Mouse (Mus musculus): ENCODE results near the gene Med9. TPM values are rescaled to one million over a fixed set of nuclear protein-coding genes. Genes with fewer than 3 reads are reported as not detected.

Med9 gene
- polyA plus RNA-seq (2016; fragmentation: Nextera tagmentation; extraction: Ambion mirVana): 34.7 and 36.6 TPM in 2 replicates

DNA sequence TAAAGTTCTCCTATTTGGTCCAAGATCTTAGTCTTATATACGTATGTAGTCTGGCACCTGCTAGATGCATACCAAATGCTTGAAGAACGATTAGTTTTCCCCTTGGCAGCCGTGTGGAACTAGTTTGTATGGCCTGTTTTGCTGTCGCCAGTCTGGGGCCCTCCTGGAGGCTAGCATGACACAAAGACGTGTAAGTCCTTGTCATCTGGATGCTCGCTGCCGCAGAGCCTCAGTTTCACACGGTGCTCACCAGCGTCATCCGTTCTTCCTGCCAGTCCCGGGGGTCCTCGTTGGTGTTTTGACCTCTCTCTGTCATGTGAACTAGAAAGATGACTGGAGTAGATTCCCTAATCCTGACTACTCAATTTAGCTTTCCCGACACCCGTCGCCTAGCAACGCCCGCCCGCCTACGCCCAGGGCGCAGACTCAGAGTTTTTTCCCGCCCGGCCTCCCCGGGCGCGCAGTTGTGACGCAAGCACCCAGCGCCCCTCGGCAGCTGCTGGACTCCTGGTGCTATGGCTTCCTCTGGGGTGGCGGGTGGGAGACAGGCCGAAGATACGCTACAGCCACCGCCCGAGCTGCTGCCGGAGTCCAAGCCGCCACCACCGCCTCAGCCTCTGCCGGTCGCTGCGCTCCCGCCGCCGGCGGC, at the start of gene Med9:
Med9 (plus strand) TSS at position 455 of the 649 bp plus-strand sequence.
- H3K9me3 ChIP-seq (replicated peaks): no peaks in the 10 kb centered on the region
- peak within 1 kb of the TSS; percentile 87 for H3K4me2 ChIP-seq (replicated peaks)
- H3K4me1 ChIP-seq: peaks cover 14% of the 10 kb centered on the region
- H3K27me3 ChIP-seq: no peaks in the 10 kb centered on the region
- peak within 1 kb of the TSS; percentile 91 for H3K9ac ChIP-seq
- WGBS: 1% methylated on average over 40 of the region's 43 CpGs
- peak; percentile 96 for ATAC-seq (ENCODE audit: low FRiP score)
- H3K4me3 ChIP-seq: peak within 1 kb of the TSS; percentile 78
- peak within 1 kb of the TSS; percentile 82 for H3K27ac ChIP-seq
- no peaks in the 10 kb centered on the region for H3K36me3 ChIP-seq

DNA sequence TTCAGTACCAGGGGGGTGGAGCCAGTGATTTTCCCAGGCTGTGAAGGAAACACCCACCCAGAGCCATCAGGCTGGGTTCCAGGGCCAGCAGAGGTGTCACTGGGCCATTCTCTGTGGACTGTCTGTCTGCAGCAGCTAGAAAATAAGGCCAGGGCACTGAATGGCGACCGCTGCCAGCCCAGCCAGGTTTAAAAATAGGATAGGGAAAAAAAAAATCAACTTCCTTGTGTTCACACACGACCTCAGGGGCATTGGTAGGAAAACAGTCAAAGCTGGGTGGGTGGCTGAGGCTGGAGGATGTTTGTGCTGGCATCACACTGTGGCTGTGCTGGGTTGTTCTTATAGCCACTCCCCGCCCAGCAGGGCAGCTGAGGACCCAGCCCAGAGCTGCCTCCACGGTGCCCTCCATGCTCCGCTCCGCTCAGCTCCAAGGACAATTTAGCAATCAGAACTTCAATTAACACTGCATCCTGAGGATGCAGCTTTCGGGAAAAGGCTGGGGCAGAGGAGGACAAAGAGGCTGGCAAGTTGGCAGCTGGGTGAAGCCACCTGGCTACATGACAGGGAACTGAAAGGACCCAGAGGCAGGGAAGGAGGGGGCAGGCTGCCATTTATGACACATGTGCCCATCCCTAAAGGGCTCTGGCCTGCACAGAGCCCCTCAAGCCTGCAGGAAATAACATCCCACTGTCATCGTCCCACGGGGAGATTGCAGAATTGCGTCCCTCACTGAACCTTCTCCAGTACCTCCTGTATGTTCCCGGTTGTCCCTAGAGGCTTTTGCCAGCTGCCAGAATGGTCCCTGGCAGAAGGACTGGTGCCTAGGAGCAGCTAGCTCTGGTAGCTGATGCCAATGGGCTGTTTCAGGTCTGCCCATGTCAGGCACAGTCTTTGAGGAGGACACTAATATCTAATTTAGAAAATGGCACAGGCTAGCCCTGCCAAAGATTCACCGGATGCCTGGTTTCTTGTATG, 48.0 kb upstream of the Med9 start:
- H3K27me3 ChIP-seq: no peaks in the 10 kb centered on the region
- peak overlapping the region; percentile 30; the same call in 1 of the 2 replicates for H3K27ac ChIP-seq
- WGBS: 45% methylated on average over 13 of the region's 13 CpGs
- H3K4me3 ChIP-seq: no peak overlapping the region
- no peak overlapping the region for H3K4me2 ChIP-seq (replicated peaks)
- no peaks in the 10 kb centered on the region for H3K9me3 ChIP-seq (replicated peaks)
- no peaks in the 10 kb centered on the region for H3K36me3 ChIP-seq
- H3K4me1 ChIP-seq: peaks cover 10% of the 10 kb centered on the region
- ATAC-seq (ENCODE audit: low FRiP score): no peak
- no peak overlapping the region for H3K9ac ChIP-seq

DNA sequence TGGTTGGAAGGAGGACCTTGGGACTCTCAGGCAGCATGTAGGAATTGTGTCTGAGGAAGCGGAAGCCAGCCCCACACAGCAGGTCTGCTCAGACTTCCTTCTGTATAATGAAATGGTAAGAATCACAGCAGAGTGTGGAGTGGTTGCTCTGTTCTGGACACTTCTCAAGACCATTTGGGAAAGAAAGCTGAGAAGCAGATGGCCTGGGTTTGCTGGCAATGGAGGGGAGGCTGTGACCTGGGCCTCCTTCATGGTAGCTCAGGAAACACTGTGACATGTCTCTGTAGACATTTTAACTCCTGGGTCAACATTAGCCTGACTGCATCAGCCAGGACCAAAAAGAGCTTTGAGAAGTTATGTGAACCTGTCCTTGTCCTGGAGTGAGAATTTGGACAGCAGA, 47.0 kb upstream of the Med9 start:
- H3K4me3 ChIP-seq: no peak overlapping the region
- no peak overlapping the region for H3K27ac ChIP-seq
- H3K4me2 ChIP-seq (replicated peaks): no peak overlapping the region
- WGBS: 97% methylated on average over 1 of the region's 1 CpGs
- no peaks in the 10 kb centered on the region for H3K9me3 ChIP-seq (replicated peaks)
- no peak overlapping the region for H3K9ac ChIP-seq
- ATAC-seq (ENCODE audit: low FRiP score): no peak
- H3K27me3 ChIP-seq: no peaks in the 10 kb centered on the region
- H3K36me3 ChIP-seq: no peaks in the 10 kb centered on the region
- peaks cover 10% of the 10 kb centered on the region for H3K4me1 ChIP-seq

DNA sequence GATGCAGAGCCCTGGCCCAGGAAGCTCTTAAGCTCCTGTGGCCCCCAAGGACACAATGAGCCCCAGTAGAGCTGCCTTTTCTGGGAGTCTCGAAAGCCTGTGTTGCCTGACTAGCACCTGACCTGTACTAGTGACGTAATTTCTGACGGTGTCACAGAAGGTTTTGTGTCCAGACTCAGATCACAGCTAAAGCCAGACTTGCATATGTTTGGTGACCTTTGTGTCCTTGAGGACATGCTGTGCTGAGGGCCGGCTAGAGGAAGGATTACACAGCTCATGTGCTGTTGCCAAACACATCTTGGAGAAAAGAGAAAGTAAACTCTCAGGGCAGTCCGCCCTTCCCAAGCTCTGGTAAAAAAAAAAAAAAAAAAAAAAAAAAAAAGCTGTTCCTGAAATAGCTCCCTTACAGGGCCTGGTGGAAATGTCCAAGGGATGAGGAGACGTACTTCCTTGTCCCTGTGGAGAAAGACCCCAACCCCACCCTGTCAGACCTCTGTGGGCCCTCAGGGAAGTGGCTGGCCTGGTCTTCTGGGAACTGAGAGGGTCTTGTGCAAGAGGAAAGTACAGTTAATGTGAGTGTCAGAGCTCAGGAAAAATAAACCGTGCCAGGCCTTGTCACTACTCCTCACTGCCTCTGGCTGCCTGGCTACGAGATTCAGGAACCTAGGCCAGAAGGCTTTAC, 45.8 kb upstream of the Med9 start:
- Histone ChIP-seq H3K9me3 (replicated peaks) (no peaks in the 10 kb centered on the region), H3K4me1 (peaks cover 10% of the 10 kb centered on the region), H3K27ac (no peak overlapping the region), H3K4me3 (no peak overlapping the region), H3K9ac (no peak overlapping the region), H3K27me3 (no peaks in the 10 kb centered on the region), H3K4me2 (replicated peaks) (no peak overlapping the region), H3K36me3 (no peaks in the 10 kb centered on the region)
- no peak for ATAC-seq (ENCODE audit: low FRiP score)
- 57% methylated on average over 8 of the region's 8 CpGs for WGBS

DNA sequence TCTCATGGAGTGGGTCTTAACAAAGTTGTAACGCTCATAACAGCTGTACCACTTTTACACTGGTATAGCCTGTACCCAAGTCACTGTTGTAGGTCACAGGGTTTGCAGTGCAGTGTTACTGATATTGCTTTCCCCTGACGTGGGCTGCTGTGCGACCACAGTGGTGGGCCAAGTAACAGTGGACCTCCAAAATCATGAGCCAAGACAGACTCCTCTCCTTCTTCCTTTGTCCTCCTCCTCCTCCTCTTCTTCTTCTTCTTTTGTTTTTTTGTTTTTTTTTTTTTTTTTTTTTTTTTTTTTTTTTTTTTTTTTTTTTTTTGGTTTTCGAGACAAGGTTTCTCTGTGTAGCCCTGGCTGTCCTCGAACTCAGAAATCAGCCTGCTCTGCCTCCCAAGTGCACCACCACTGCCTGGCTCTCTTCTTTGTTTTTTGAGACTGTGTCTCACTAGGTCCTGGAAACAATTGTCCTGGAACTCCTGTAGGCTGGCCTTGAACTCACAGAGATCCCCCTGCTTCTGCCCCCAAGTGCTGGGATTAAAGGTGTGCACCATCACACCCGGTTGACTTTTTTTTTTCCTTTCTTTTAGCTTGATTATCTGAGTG, 41.4 kb upstream of the Med9 start:
- H3K36me3 ChIP-seq: no peaks in the 10 kb centered on the region
- H3K27me3 ChIP-seq: no peaks in the 10 kb centered on the region
- 93% methylated on average over 6 of the region's 6 CpGs for WGBS
- ATAC-seq (ENCODE audit: low FRiP score): no peak
- H3K4me2 ChIP-seq (replicated peaks): no peak overlapping the region
- no peaks in the 10 kb centered on the region; the same call in 1 of the 2 replicates for H3K4me1 ChIP-seq
- H3K27ac ChIP-seq: no peak overlapping the region
- H3K9ac ChIP-seq: no peak overlapping the region
- no peaks in the 10 kb centered on the region for H3K9me3 ChIP-seq (replicated peaks)
- no peak overlapping the region for H3K4me3 ChIP-seq

DNA sequence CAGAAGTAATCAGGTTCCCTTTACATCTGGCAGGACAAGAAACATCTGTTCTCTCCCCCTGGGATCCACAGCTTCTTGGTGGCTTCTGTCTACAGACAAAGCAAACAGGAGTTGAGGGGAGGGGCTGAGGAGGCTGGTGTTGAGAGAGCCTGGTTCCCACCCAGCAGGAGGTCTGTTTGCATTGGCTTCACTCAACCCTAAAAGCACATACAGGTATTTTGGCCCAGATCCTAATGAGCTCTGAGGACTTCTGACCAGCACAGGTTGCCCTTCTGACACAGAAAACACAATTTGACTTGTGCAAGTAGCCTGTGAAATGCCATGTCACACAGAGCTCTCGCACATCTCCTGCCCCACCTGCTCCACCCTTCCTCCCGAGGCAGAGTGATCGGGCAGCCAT, 39.6 kb upstream of the Med9 start:
- no peak overlapping the region for H3K4me2 ChIP-seq (replicated peaks)
- H3K9me3 ChIP-seq (replicated peaks): no peaks in the 10 kb centered on the region
- no peak overlapping the region for H3K9ac ChIP-seq
- no peak overlapping the region for H3K27ac ChIP-seq
- WGBS: 55% methylated on average over 3 of the region's 3 CpGs
- H3K36me3 ChIP-seq: no peaks in the 10 kb centered on the region
- ATAC-seq (ENCODE audit: low FRiP score): no peak
- H3K4me3 ChIP-seq: no peak overlapping the region
- H3K4me1 ChIP-seq: no peaks in the 10 kb centered on the region; the same call in 1 of the 2 replicates
- no peaks in the 10 kb centered on the region for H3K27me3 ChIP-seq

DNA sequence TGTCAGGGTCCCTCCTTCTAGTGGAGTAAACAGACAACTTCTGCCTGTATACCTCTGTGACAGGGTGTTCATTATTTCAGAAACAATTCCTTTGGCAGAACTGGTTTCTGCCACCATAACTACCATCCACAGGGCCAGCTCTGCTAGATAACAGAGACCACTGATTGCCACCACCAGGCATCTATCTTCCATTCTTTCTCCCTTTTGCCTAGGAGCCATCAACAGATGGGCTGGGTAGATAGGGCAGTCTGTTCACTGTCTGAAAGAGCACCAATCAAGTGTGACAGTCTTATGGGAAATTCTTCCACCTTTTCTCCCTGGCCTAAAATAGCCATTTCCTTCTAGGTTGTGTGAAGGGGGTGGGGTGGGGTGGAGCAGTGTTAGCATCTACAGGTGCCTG, 37.4 kb upstream of the Med9 start:
- H3K4me3 ChIP-seq: no peak overlapping the region
- H3K27ac ChIP-seq: no peak overlapping the region
- H3K4me2 ChIP-seq (replicated peaks): no peak overlapping the region
- H3K36me3 ChIP-seq: no peaks in the 10 kb centered on the region
- no peaks in the 10 kb centered on the region for H3K27me3 ChIP-seq
- H3K9me3 ChIP-seq (replicated peaks): no peaks in the 10 kb centered on the region
- no peak for ATAC-seq (ENCODE audit: low FRiP score)
- no peak overlapping the region for H3K9ac ChIP-seq
- H3K4me1 ChIP-seq: no peaks in the 10 kb centered on the region; the same call in 1 of the 2 replicates

DNA sequence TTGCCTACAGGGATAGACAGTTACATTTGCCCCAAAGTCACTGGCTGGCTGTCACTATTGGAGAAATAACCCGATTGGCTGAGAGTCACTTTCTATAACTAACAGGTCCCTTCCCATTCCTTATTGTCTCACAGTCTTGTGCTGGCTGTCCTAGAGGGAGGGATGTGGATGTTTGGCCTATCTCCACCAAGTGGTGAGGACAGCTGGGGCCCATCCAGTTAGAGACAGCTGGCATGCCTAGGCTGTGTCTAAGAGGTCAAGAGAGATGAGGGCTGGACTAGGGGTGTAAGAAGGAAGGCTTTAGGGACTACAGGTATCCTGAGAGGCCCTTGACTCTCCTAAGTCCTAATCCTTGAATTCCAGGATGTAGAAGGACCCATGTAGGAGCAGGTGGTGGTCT, 36.5 kb upstream of the Med9 start:
- Histone ChIP-seq H3K36me3 (no peaks in the 10 kb centered on the region), H3K4me2 (replicated peaks) (no peak overlapping the region), H3K9ac (no peak overlapping the region), H3K4me1 (no peaks in the 10 kb centered on the region; the same call in 1 of the 2 replicates), H3K9me3 (replicated peaks) (no peaks in the 10 kb centered on the region), H3K27ac (no peak overlapping the region), H3K4me3 (no peak overlapping the region), H3K27me3 (no peaks in the 10 kb centered on the region)
- ATAC-seq (ENCODE audit: low FRiP score): no peak
- 86% methylated on average over 1 of the region's 1 CpGs for WGBS

DNA sequence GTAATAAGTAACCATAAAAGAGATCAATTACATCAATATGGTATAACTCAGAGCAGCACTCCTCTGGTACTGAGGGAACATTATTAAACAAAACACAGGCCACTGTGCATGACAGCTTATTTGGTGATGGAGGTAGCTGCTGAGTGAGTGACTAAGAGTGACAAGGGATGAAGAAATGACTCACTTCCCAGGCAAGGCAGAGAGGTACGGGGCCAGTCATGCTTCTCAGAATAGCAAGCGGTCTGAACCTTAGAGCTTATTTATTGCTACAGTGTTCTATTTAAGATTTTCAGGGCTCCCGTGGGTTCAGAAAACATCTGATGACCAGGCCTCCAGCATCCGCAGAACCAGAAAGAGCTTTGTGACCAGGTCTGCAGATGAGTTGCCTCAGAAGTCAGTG, 34.3 kb upstream of the Med9 start:
- Histone ChIP-seq H3K4me3 (no peak overlapping the region), H3K27me3 (no peaks in the 10 kb centered on the region), H3K9me3 (replicated peaks) (no peaks in the 10 kb centered on the region), H3K4me2 (replicated peaks) (no peak overlapping the region), H3K9ac (no peak overlapping the region), H3K36me3 (no peaks in the 10 kb centered on the region), H3K27ac (no peak overlapping the region), H3K4me1 (no peaks in the 10 kb centered on the region)
- ATAC-seq (ENCODE audit: low FRiP score): no peak
- 88% methylated on average over 4 of the region's 4 CpGs for WGBS

DNA sequence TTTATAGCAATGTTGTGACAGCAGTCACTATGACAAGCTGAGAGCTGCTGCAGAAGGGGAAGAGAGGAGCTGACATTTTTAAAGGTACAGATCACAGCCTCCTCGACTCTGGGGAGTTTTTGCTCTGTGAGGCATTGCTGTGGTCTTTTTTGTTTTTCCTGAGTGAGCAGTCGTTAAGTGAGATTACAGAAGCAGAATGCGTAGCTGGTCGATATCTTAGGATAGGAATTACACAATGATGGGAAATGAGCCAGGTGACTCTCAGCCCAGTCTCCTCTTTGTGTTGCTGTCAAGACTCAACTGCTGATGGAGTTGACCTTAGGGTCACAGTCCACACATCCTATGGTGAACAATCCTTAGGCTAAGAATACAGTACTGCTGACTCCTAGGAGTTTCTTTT, 30.0 kb upstream of the Med9 start:
- H3K4me2 ChIP-seq (replicated peaks): no peak overlapping the region
- no peaks in the 10 kb centered on the region for H3K9me3 ChIP-seq (replicated peaks)
- no peaks in the 10 kb centered on the region for H3K4me1 ChIP-seq
- H3K36me3 ChIP-seq: no peaks in the 10 kb centered on the region
- ATAC-seq (ENCODE audit: low FRiP score): no peak
- no peaks in the 10 kb centered on the region for H3K27me3 ChIP-seq
- no peak overlapping the region for H3K9ac ChIP-seq
- no peak overlapping the region for H3K27ac ChIP-seq
- WGBS: 56% methylated on average over 4 of the region's 4 CpGs
- no peak overlapping the region for H3K4me3 ChIP-seq

DNA sequence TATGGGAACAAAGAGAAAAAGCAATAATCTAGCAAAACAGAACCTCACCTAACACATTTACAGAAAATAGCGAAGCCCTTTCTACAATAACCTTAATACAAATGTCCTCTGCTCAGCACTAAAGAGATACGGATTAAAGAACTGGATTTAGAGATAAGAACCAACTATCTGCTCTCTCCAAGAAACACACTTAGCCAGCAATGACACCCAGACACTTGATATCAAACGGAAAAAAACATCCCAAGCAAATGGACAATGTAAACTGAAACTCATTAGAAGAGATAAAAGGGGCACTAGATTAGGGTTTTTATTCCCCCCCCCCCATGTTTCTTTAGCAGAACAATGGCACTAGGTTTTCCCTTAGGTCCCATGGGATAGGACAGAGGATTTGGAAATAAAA, 28.6 kb upstream of the Med9 start:
- Histone ChIP-seq H3K4me3 (no peak overlapping the region), H3K9ac (no peak overlapping the region), H3K4me2 (replicated peaks) (no peak overlapping the region), H3K27ac (no peak overlapping the region), H3K4me1 (no peaks in the 10 kb centered on the region), H3K36me3 (no peaks in the 10 kb centered on the region), H3K27me3 (no peaks in the 10 kb centered on the region), H3K9me3 (replicated peaks) (no peaks in the 10 kb centered on the region)
- no peak for ATAC-seq (ENCODE audit: low FRiP score)
- WGBS: 73% methylated on average over 3 of the region's 3 CpGs

DNA sequence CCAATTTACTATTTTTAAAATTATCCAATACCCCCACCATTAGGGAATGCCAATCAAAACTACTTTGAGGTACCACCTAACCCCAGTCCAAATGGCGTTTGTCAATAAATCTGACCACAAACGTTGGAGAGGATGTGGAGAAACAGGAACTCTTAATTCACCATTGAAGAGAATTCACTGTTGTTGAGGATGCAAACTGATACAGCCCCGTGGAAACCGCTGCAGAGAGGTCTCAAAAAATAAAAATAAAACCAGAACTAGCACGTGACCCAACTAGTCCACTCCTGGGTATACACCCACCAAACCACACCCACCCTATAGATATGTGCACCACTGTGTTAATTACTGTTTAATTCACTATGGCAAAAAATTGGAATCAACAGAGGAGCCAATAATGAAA, 27.7 kb upstream of the Med9 start:
- 85% methylated on average over 5 of the region's 5 CpGs for WGBS
- no peak for ATAC-seq (ENCODE audit: low FRiP score)
- H3K4me3 ChIP-seq: no peak overlapping the region
- no peaks in the 10 kb centered on the region for H3K36me3 ChIP-seq
- H3K9ac ChIP-seq: no peak overlapping the region
- no peak overlapping the region for H3K4me2 ChIP-seq (replicated peaks)
- no peak overlapping the region for H3K27ac ChIP-seq
- no peaks in the 10 kb centered on the region for H3K9me3 ChIP-seq (replicated peaks)
- no peaks in the 10 kb centered on the region for H3K27me3 ChIP-seq
- H3K4me1 ChIP-seq: no peaks in the 10 kb centered on the region
